Mouse (Mus musculus) cortical plate, adult 2 months (tissue): ENCODE data around the gene Clec2d.

ENCODE experiments used
- CTCF ChIP-seq: fragments of 200-500 bp; IDR thresholded peaks from 2 replicates; pipeline ENCODE4 v1.5.1; 2011; ENCODE audit warnings: mild to moderate bottlenecking, control low read depth, low read length; ENCODE audit not compliant: insufficient read depth; ENCODE audit errors: extremely low read depth
- POLR2A ChIP-seq: fragments of 200-500 bp; IDR thresholded peaks from 2 replicates; pipeline ENCODE4 v1.6.1; 2011; ENCODE audit warnings: mild to moderate bottlenecking, low read length, control low read depth; ENCODE audit not compliant: insufficient read depth; ENCODE audit errors: extremely low read depth

DNA sequence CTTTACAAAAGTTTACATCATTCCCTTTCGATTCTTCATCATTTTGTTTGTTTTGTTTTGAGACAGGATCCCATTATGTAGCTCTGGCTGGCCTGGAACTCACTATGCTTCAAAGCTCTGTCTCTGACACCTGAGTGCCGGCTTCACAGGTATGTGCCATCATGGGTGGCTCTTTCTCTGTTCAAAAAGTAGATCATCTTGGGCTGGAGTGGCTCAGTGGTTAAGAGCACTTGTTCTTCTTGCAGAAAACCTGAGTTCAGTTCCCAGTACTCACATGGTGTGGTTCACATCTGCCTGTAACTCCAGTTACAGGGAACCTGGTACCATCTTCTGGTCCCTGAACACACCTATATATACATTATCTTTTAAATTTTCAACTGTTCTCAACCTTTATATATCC lies 44.7 kb downstream of the Clec2d start:
- TF ChIP-seq POLR2A (no peak), CTCF (no peak)
